Mouse (Mus musculus) myocyte (in vitro differentiated cells): ENCODE measurements at regions not wholly inside any gene's neighbourhood (a gene's known extent, or its start where the extent isn't known, plus 50 kb on each side); places are given as distances from the start of the nearest gene placed in this dataset.

Experiments used
- MAX ChIP-seq: IDR thresholded peaks from one replicate; pipeline ENCODE4 v1.6.1; 2011; ENCODE audit warnings: low read depth, mild to moderate bottlenecking, control low read depth
- POLR2A ChIP-seq: IDR thresholded peaks from one replicate; pipeline ENCODE4 v1.6.1; 2011; ENCODE audit warnings: low read depth, mild to moderate bottlenecking, control low read depth, moderate library complexity; ENCODE audit not compliant: insufficient read length

GRCm38 (mm10) chr14:48332660-48333059 is 113.3 kb upstream of the Tmem260 start:
- no peak for TF ChIP-seq MAX
- TF ChIP-seq POLR2A: no peak
